Mouse (Mus musculus): ENCODE data around the gene Evl.

Gene Evl

DNA sequence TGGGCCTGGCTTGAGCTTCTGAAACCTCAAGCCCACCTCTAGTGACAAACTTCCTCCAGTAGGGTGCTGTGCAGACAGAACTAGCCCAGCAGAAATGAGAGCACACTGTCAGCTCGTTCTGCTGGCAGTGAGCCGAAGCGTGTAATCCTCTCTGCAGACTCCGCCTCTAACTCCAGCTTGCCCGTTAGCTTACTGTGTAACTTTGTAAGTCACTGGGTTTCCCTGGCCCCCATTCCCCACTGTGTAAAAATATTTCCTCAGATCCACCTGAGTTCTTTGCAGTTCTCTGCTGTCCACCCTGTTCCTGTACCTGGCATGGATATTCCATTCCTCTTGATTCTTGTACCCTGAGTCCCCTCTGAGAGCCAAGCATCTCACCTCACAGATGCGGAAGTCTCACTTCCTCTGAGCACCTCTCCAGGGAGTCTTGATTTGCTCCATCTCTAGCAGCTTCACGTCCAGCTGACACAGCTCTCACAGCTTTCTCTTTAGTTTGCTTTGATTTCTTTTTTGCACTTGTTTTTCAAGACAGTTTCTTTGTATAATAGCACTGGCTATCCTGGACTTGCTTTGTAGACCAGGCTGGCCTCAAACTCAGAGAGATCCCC is 96.6 kb downstream of the Evl start:
- no peak for DNase-seq (ENCODE audit: low spot score)

DNA sequence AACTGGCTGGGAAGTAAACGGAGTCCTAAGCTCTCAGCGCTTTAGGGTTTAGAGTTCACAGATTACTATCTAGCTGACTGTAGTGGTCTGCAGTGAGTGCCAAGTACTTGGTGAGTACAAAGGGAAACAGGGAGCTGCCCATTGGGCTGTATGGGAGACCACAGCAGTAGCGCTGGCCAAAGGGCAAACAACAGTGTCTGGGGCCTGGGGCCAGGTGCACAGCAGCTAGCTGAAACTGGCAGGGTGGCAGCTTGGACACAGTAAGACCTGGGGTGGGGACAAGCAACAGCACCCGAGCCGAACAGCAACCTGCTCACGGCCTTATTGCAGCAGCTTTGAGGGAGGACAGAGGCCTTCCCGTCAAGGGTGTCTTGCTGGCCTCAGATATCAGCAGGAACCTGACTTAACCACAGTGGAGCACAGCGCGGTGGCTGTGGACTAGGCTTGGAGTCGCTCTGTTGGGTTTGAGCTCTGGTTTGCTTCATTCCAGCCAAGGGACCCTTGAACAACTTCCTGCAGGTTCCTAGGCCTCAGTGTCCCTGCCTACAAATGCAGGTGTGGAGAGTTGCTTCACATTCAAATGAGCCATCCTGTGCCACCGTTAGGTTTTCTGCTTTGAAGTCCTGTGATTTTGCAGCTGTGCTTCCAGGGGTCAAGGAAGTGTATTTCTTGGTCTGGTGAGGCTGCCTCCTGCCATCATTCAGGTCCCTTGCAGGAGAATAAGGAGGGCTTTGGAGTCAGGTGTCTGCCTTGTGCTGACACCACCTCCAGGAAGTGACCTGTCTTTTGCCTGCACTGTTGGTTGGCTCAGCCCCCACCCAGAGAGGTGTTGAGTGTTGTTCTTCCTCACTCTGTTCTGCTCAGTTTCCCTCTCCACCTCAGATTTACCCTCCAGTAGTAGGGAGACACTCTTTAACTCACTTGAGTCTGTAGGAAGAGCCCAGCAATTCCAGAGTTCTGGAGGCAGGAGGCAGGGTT is 99.1 kb downstream of the Evl start:
- no peak for DNase-seq (ENCODE audit: low spot score)

DNA sequence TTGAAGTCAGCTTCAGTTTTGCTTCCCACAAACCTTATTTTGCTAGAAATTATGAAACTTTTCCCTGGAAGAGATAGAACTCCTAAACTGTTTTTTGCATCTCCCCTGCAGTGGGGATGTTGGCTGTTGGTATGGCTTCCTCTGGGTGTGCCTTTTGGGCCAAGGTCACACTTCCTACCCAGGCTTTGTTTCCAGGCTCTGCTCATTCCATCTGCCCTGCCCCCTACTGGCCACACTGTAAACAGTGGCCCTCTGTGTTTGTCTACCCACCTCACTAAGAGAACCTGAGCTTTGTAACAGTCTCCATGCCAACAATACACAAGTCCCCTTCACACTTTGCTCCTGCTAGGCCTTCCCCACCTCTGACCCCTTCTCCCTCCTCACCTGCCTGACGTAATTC is 102.8 kb downstream of the Evl start:
- no peak for DNase-seq (ENCODE audit: low spot score)

DNA sequence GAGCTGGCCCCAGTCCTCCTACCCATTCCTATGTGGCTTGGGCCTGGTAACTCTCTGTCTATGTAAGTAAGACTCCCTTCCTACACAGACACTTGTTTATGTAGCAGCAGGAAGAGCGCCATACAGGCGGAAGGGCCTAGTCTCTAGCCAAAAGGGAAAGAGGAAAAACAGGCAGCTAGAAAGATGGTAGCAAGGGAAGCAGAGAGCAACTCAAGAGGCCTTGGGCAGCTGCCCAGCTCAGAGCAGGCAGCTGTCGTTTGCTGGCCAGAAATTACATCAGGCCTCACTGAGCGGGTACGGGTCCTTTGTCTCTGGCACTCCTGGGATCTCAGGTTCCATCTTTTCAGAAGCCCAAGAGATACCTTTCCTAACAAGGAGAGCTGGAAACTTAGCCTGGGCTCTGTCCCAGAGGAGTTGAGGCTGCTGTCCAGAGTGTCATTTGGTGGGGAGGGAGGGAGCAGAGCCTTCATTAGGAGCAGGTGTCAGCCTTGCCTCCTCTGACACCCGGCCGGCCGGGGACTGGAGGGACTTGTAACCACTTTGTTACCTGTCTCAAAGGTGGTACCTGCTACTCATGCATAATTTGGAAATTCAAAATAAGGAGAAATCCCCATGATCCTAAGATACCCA is 114.2 kb downstream of the Evl start:
- no peak for DNase-seq (ENCODE audit: low spot score)

DNA sequence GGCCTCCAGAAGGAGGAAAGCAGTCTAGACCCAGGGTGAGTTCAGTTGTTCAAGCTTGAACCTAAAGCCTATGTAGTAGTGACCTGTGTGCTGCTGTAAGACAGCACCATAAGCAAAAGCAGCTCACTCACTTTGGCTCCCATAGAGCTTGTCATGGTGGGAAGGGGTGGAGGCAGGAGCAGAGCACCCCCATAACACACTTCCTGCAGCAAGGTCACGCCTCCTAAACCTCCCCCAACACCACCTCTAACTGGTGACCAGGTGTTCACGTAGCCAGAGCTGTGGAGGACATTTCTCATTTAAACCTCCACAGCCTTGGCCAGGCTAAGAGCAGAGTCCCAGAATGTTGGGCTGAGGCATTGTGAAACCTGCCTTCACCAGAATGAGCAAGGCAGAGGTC is 117.0 kb downstream of the Evl start:
- DNase-seq (ENCODE audit: low spot score): no peak

DNA sequence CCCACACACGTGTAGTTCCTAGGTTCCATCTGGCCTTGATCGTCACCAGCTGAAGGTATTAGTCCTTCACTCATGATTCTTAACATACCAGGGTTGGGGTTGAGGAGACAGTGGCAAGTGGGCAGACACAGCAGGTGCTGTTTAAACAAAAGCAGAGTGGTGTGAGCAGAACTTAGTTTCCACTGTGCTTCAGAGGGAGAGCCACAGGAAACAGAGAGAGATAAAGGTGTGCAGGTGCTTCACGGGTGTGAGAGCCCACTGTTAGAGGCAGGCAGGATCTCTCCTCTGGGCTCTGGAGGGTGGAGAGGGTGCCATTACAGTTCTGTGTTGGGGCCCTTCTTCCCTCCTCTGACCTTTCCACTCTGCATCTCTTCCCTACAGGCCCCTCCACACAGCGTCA is 118.4 kb downstream of the Evl start:
- no peak for DNase-seq (ENCODE audit: low spot score)

DNA sequence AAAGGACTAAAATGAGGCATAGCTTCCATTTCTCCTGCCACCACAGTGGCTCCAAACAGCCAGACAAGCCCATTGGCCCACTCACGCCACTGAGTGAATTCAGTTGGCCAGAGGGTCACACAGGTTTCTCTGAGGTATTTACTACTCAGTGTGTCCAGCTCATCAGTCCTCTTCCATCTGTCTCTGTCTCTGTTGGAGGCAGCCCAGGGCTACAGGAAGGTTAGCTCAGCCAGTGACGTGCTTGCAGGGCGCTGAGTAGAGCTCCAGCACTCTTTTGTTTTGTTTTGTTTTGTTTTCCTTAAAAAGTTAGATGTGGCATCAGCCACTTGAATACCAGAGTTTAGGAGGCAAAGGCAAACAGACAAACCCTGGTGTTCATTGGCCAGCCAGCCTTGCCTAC is 119.0 kb downstream of the Evl start:
- DNase-seq (ENCODE audit: low spot score): no peak

DNA sequence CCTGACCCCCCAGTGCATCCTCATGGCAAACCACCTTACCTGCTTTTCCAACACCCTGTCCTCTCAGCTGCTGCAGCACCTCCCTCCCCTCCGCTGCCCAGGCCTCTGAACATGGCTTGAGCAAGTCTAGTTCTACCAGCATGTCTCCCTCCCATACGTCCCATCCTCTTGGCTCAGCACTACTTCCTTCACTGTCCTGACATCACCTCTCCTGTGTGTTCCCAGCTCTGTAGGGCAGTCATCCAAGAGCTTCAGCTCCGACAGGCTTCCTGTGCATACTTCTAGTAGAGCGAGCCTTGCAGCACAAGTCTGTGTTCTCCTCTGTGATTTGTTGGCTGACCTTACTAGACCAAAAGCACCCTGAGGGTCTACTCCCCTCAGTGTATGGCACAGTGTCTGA is 120.0 kb downstream of the Evl start:
- DNase-seq (ENCODE audit: low spot score): no peak

DNA sequence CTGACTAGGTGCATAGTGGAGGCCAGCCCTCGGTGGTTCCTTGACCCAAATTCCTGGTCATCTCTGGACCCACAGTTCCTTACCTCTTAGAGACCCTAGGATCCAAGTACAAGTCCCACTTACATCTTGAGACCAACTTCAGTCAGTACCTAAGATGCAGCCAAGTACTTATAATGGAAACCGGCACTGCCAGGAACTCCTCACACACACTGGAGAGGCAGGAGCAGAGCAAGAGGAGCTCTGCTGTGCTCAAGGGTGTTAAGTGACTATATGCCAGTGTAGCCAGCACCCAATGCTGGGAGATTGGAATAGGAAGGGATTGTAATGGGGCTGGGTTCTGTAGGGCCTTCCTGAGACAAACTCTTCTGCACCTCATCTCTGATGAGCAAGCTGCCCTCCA is 120.4 kb downstream of the Evl start:
- no peak for DNase-seq (ENCODE audit: low spot score)

DNA sequence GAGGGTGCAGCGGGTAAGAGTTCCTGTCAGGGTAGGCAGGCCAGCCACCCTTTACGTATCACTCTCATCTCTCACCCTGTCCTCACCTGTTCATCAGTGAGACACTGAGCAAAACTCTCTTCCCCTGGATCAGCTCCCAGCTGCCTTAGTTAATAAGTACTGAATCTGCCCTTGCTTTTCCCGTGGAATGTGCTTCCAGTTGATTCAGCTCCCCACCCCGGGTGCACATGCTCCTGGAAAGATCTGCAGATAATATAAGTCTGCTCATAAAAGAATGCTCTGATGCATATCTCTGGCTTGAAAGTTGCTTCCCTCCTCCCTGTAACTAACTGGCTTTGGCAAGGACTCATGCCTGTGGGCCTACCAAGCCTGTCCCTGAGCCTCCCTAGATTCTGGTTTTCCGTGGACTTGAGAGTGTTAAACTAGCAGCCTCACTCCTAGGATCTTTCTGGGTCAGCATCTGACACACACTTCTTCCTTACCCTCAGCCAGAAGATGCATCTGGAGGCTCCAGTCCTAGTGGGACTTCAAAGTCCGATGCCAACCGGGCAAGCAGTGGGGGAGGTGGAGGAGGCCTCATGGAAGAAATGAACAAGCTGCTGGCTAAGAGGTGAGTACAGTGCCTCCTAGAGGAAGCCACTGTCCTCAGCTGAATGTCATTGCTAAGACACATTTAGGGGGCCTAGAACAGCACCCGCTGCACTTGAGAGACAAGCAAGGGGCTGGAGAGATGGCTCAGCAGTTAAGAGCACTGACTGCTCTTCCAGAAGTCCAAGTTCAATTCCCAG is 121.3 kb downstream of the Evl start:
- no peak for DNase-seq (ENCODE audit: low spot score)

DNA sequence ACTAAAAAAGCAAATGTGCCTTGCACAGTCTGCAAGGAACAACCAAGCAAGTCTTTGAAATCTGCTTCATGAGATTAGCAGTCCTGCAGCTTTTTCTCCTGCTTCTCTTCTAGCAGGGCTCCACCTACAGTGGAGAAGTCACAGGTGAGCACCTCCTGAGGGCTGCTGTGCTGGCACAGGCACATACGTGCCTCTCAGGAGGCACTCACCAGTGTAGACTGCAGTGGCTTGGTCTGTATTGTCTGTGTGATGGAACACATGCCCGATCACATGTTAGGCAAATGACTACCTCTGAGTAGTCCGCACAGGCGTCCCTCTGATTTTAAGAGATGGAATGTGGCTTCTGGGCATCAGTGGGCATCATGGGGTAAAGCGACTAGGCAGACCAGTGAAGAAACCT is 122.6 kb downstream of the Evl start:
- DNase-seq (ENCODE audit: low spot score): no peak

DNA sequence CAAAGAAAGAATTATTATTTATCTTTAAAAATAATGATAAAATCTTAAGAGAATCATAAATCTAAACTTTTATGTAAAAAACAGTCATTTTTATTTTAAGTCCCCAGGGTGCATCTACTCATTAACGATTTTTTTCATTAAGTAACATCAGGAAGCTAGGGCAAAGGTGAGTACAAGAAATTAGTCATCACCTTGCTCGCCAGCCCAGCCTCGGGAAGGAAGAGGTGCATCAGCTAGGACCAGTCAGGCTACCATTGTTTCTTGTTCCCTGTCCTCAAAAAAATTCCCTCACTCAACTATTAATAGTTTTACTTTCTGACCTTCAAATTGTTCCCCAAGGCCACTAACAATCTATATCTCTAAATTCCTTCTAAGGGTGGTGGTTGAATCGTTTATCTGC is 123.8 kb downstream of the Evl start:
- DNase-seq (ENCODE audit: low spot score): no peak

DNA sequence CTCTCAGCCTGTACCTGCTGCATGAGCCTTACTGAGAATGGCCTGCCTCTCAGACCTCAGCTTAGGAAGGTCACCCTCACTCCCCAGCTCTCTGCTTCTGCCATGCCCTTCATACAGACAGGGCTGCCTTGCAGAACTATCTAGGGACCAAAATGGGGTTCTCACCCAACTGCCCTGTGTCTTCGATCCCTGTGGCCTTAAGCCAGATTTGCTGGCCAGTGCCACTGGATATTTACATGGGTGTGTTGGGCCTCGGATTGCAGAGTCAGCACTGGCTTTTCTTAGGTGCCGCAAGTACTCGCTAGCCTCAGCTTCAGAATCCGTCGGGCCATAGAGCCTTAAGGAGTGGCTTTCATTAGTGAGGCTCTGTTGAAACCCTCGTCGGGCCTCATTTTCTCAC is 126.3 kb downstream of the Evl start:
- DNase-seq (ENCODE audit: low spot score): no peak

DNA sequence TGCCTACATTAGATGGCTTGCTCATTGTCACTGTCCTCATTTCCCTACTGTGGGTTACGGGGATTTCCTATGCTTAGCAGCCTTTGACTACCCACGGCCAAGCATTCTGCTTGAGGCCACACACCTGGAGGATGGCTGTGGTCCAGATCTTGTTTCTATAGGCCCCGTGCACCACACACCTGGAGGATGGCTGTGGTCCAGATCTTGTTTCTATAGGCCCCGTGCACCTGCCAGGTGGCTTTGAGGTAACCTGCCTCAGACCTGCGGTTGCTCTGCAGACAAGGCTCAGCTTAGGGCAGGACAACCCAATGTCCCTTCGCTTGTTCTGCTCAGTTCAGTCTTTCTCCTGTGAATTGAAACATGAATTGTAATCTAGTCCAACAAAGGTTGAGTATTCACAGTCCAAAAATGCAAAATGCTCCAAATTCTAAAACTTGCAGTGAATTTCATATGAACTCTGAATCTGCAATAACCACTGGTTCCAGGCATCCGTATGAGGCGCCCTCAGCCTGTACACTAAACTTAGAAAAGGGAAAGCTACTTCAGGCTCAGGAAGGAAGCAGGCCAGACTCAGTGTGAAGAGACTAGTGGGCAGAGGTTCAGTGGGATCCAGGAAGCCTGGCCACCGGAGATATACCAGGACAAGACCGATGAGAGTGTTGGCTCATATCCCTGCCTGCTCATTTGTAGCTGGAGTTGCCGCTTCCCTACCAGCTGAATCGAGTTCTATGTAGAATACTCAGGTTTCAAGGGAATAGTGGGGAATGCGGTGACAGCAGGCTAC is 127.9 kb downstream of the Evl start:
- DNase-seq (ENCODE audit: low spot score): no peak

DNA sequence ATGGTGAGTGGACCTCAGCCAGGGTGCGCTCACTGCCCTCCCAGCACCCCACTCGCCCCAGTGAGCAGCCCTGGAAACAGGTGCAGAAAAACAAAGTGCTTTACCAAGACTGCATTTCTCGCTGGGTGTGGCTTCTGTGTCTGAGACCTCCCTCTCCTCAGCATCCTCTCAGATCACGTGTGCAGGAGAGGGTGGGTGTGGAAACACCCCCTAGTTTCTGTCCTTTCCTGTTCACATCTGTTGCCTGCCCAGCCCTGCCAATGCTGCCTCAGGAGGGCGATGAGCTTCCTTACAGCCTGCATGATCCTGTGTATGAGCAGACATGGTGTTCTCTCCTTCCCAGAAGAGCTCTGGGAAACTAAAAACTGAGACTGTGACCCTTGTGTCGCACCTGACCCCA is 131.9 kb downstream of the Evl start:
- no peak for DNase-seq (ENCODE audit: low spot score)

DNA sequence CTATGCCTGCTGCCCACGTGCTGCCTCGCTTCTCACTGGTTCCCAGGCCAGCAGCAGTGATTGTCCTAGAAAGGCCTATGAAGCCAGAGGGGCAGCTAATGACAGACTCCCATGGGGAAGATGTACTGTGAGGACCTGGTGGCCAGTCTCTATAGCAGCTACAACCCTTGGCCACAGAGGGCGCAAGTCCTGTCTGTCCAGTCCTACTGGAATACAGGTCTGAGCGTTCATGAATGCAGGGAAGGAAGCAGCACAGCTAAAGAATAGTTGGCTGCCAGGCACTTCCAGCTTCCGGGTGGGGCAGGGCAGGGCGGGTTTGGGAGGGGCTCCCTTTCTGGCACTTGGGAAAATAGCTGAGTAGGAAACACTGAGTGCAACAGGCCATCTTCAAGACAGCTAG is 132.4 kb downstream of the Evl start:
- DNase-seq (ENCODE audit: low spot score): no peak

DNA sequence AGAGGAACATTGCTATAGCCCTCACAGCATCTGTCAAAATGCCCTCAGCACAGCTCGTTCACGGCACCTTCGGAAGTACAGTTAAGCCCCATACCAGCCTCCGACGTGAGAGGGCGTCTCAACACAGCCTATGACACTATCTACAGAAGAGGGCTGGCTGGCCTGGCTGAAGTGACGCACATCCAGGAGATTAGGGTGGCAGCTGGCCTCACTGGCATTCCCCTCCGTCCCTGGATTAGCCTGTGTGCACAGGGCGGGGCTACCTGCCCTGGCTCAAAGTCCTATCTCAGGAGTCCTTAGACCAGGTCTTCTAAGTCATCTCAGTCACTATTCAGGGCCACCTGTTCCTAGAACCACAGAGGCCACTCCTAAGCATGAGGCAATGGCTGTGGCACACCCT is 134.6 kb downstream of the Evl start:
- no peak for DNase-seq (ENCODE audit: low spot score)

DNA sequence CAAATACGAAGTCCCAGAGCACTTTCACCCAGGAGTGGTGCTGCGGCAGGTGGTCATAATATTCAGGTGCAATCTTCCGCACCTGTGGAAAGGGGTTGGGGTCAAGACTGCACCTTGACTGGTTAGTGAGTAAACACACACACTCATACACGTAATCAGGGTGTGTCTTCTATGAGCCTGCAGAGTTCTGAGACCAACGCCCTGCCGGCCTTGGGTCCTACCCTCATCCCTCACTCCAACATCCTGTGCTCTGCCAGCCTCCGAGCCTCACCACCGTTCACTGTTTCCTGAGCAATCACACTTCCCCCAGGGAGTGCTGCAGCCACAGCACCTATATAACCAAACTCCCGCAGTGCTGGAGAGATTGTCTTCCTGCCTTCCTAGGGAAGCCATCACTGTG is 136.0 kb downstream of the Evl start:
- DNase-seq (ENCODE audit: low spot score): no peak

DNA sequence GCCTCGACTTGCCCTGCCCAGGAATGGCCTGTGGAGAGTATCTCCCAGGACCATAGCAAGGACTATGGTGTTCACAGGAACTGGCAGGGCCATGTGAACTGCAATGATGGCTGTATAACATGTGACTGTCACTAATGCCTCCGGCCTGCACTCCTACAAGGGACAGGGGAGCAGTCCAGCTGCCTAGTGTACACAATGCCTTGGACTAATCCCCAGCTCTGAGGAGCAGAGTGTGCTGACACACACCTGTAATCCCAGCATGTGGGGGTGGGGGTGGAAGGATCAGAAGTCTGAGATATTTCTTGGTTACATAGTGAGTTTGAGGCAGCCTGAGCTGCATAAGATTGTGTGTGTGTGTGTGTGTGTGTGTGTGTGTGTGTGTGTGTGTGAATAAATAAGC is 139.1 kb downstream of the Evl start:
- DNase-seq (ENCODE audit: low spot score): no peak

DNA sequence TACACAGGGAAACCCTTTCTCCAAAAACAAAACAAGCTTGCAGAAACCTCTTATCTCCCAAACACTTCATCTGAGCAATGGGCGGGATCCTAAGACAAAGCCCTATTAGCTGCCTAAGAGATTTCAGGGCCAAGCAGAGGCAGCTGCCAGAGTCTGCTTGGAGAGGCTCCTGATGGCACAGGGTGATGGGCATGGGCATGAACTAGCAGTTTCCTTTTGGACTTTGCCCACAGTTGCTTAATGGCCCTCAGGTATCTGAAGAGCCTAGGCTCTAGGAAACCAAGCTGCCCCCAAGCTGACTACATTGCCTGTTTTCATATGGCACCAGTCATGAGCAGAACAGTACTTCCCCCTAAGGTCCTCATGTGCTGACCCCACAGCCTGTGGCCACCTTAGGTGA is 139.7 kb downstream of the Evl start:
- no peak for DNase-seq (ENCODE audit: low spot score)

DNA sequence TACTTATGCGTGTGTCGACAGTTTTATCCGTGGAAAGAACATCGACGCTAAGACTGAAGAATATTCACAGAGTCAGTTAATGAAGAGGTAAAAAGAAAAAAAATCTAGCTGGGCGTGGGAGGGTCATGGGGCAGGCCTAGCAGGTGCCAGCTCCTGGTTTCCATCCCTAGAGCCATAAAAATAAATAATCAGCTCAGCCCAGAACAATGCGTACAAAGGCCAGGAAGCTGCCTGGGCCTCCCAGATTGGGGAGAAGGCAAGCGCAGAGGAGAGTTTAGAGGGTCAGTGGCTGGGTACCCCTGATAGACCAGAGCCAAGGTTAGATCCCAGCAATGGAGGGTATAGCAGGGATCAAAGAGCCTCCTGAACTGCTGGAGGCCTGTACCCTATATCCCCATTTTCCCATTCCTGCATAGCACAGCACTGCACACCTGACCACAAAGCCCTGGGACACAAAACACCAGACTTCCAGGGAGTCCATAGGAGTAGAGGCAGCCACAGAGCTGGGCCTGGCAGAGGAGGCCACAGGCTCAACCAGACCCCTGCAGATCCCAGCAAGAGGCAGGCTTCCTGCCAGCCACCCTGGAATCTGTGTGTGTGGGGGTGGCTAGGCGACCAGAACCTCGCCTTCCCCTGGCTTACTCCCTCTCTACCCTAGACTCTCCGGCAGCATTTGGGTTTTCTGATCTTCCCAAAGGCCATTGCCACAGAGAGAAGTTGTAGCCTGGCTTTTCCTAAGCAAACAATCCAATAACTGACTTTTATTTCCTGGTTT is 144.4 kb downstream of the Evl start:
- DNase-seq (ENCODE audit: low spot score): no peak
